Mouse (Mus musculus) thymus, postnatal 4 days (tissue): ENCODE results near the gene Foxp1.

ENCODE experiments used
- DNase-seq: peaks from one replicate; pipeline ENCODE4 v3.0.0; 2021

The Foxp1 gene

GRCm38 (mm10) chr6:99202781-99203180 lies 319.7 kb downstream of the Foxp1 start:
- DNase-seq, result no peak

- no peak for DNase-seq
Observed at GRCm38 (mm10) chr6:99201271-99201705, 321.2 kb downstream of the Foxp1 start.

- DNase-seq, result no peak
Observed at GRCm38 (mm10) chr6:99200656-99201055, 321.9 kb downstream of the Foxp1 start.

- no peak for DNase-seq
Observed at GRCm38 (mm10) chr6:99199277-99199676, 323.2 kb downstream of the Foxp1 start.

GRCm38 (mm10) chr6:99193697-99194096 lies 328.8 kb downstream of the Foxp1 start:
- no peak for DNase-seq

- peak; percentile 35 for DNase-seq
Observed at GRCm38 (mm10) chr6:99191636-99192137, 330.8 kb downstream of the Foxp1 start.

GRCm38 (mm10) chr6:99191041-99191635 lies 331.4 kb downstream of the Foxp1 start:
- no peak for DNase-seq

GRCm38 (mm10) chr6:99189967-99190366 lies 332.6 kb downstream of the Foxp1 start:
- DNase-seq, result no peak

- no peak for DNase-seq
Observed at GRCm38 (mm10) chr6:99188366-99189216, 333.9 kb downstream of the Foxp1 start.

- DNase-seq, result no peak
Observed at GRCm38 (mm10) chr6:99187914-99188313, 334.6 kb downstream of the Foxp1 start.

GRCm38 (mm10) chr6:99187415-99187814 lies 335.1 kb downstream of the Foxp1 start:
- no peak for DNase-seq

GRCm38 (mm10) chr6:99186569-99186968 lies 336.0 kb downstream of the Foxp1 start:
- DNase-seq, result no peak

- DNase-seq, result no peak
Observed at GRCm38 (mm10) chr6:99185797-99186196, 336.7 kb downstream of the Foxp1 start.

- no peak for DNase-seq
Observed at GRCm38 (mm10) chr6:99184051-99184450, 338.5 kb downstream of the Foxp1 start.

GRCm38 (mm10) chr6:99182777-99183176 lies 339.7 kb downstream of the Foxp1 start:
- DNase-seq, result no peak

- no peak for DNase-seq
Observed at GRCm38 (mm10) chr6:99176216-99176615, 346.3 kb downstream of the Foxp1 start.

GRCm38 (mm10) chr6:99175377-99175776 lies 347.1 kb downstream of the Foxp1 start:
- DNase-seq, result no peak

- no peak for DNase-seq
Observed at GRCm38 (mm10) chr6:99173902-99174210, 348.7 kb downstream of the Foxp1 start.

- no peak for DNase-seq
Observed at GRCm38 (mm10) chr6:99173066-99173901, 349.2 kb downstream of the Foxp1 start.

GRCm38 (mm10) chr6:99172589-99172986 lies 349.9 kb downstream of the Foxp1 start:
- no peak for DNase-seq

GRCm38 (mm10) chr6:99171901-99172588 lies 350.5 kb downstream of the Foxp1 start:
- no peak for DNase-seq

GRCm38 (mm10) chr6:99171281-99171825 lies 351.2 kb downstream of the Foxp1 start:
- DNase-seq, result no peak
